Mouse (Mus musculus) liver, postnatal 0 days (tissue): Measurements from ENCODE around the gene Cacna1a. TPM values are rescaled to one million over a fixed set of nuclear protein-coding genes. Genes with fewer than 3 reads are reported as not detected.
A peak's percentile ranks its signal among the peaks of the same experiment; 100 is the strongest.

Source experiments
- ATAC-seq: fragments of 200-750 bp; cut with Nextera tagmentation; 2 replicates; pipeline ENCODE4 v1.8.0; 2017; ENCODE audit warnings: mild to moderate bottlenecking, moderate library complexity
- DNase-seq: peaks from one replicate; pipeline ENCODE4 v3.0.0-alpha.2; 2016
- H3K27ac ChIP-seq: fragments of 300-500 bp; sonication (generic); 2 replicates; pipeline ENCODE4 v1.5.1; 2014; ENCODE audit warnings: antibody characterized with exemption, moderate library complexity, mild to moderate bottlenecking, low read depth
- H3K27me3 ChIP-seq: fragments of 300-500 bp; sonication (generic); 2 replicates; pipeline ENCODE4 v1.6.1; 2014; ENCODE audit warnings: low read length, control low read depth, mixed read lengths; ENCODE audit not compliant: insufficient read depth
- H3K36me3 ChIP-seq: fragments of 300-500 bp; sonication (generic); replicated peaks from 2 replicates; pipeline ENCODE4 v1.6.1; 2014; ENCODE audit warnings: mild to moderate bottlenecking, control low read depth, low read length, moderate library complexity, mixed read lengths; ENCODE audit not compliant: insufficient read depth
- H3K4me1 ChIP-seq: fragments of 300-500 bp; sonication (generic); 2 replicates; pipeline ENCODE4 v1.6.1; 2014; ENCODE audit warnings: antibody characterized with exemption, mild to moderate bottlenecking, control low read depth; ENCODE audit not compliant: insufficient read depth
- H3K4me2 ChIP-seq: fragments of 300-500 bp; sonication (generic); 2 replicates; pipeline ENCODE4 v1.6.1; 2014; ENCODE audit warnings: low read depth, mild to moderate bottlenecking, low read length, moderate library complexity, mixed read lengths
- H3K4me3 ChIP-seq: fragments of 300-500 bp; sonication (generic); 2 replicates; pipeline ENCODE4 v1.5.1; 2014; ENCODE audit warnings: low read depth, low read length
- H3K9ac ChIP-seq: fragments of 300-500 bp; sonication (generic); replicated peaks from 2 replicates; pipeline ENCODE4 v1.6.1; 2014; ENCODE audit warnings: mild to moderate bottlenecking, moderate library complexity
- H3K9me3 ChIP-seq: fragments of 300-500 bp; sonication (generic); 2 replicates; pipeline ENCODE4 v1.6.1; 2016; ENCODE audit warnings: mild to moderate bottlenecking, control low read depth, low read length, mixed read lengths
- CTCF ChIP-seq: sonication (generic); IDR thresholded peaks from 2 replicates; pipeline ENCODE4 v1.5.1; 2016; ENCODE audit warnings: antibody characterized with exemption, low read depth
- EP300 ChIP-seq: IDR thresholded peaks from 2 replicates; pipeline ENCODE4 v1.6.1; 2016; ENCODE audit warnings: antibody characterized with exemption, low read depth, mild to moderate bottlenecking
- WGBS: fragments of 180-500 bp; shearing (Covaris S2); extraction: QIAGEN DNeasy Blood & Tissue Kit; methylation state at CpG from one replicate; pipeline ENCODE4 v1.1.7; 2014; ENCODE audit not compliant: insufficient replicate concordance; 5-methylcytosine and 5-hydroxymethylcytosine counted together
- polyA plus RNA-seq: library from polyadenylated mRNA; unstranded; fragments of >200 nt; fragmentation: Nextera tagmentation; extraction: Ambion mirVana; gene quantifications from 2 replicates; pipeline ENCODE4 v1.2.1, GENCODE M21; 2015

Gene Cacna1a
- polyA plus RNA-seq, 1 experiment from 2014 or later, result 0.49 TPM

DNA sequence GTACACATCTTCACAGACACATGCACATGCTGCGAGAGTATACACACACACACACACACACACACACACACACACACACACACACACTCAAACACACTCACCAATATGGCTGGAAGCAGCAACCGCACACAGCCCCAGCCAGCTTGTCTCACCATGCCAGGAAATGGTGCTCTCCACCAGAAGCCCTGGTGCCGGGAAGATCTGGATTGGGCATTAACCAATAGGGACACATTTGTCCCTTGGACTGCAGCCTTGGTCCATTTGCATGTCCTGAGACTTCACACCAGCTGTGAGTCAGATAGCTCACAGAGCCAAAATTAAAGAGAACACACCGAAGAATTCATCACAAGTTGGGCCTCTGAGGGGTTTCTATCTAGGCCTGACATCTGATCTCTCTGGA, 189.2 kb downstream of the Cacna1a start:
- 70% methylated on average over 4 of the region's 4 CpGs for WGBS
- no peaks in the 10 kb centered on the region for H3K9me3 ChIP-seq
- H3K36me3 ChIP-seq, result no peaks in the 10 kb centered on the region
- no peaks in the 10 kb centered on the region for H3K4me1 ChIP-seq
- DNase-seq (no peak), ATAC-seq (no peak)
- H3K4me2 ChIP-seq, result no peak overlapping the region
- H3K9ac ChIP-seq, result no peak overlapping the region
- no peak overlapping the region for H3K4me3 ChIP-seq
- H3K27me3 ChIP-seq, result no peaks in the 10 kb centered on the region
- H3K27ac ChIP-seq, result no peak overlapping the region
- no peak for TF ChIP-seq EP300

DNA sequence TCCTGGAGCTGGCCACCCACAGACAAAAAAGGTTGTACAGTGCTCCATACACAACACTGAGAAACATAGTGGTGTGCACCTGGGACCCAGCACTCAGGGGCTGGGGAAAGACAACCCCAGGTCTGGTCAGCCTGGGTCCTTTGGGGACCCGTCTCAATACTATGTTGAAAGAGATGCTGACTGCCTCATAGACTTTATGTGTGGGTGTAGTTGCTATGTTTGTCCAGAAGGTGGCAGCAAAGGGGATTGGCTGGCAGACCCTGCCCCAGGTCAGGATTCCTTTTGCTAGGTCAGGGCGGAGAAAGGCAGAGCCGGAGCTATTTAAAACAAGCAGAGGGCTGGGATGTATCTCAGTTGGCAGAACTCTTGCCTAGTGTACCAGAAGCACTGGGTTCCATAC, 191.4 kb downstream of the Cacna1a start:
- Histone ChIP-seq H3K27ac (no peak overlapping the region), H3K4me3 (no peak overlapping the region)
- no peak for ATAC-seq

DNA sequence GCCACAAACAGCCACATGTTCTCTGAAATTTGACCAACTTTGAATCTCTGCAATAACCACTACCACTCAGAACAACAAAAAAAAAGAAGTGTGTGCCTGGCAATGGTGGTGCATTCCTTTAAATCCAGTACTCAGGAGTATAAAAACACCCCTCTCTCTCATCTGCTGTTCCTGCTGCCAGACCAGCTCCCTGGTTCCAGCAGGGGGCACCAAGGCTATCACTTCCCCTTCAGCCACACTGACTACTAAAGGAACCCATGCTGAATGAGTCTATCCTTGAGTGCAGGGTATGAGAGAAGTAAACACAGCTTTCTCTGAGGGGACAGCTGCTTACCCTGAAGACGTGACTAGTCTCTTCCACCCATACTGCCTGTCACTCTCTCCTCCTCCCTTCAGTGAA, 197.1 kb downstream of the Cacna1a start:
- peak; percentile 61 for TF ChIP-seq CTCF
- no peak for TF ChIP-seq EP300
- WGBS, result 53% methylated on average over 1 of the region's 1 CpGs
- DNase-seq, result no peak
- H3K4me3 ChIP-seq, result no peak overlapping the region
- no peaks in the 10 kb centered on the region for H3K9me3 ChIP-seq
- H3K27me3 ChIP-seq, result no peaks in the 10 kb centered on the region
- H3K4me1 ChIP-seq, result peaks cover 18% of the 10 kb centered on the region
- no peak overlapping the region for H3K9ac ChIP-seq
- H3K4me2 ChIP-seq, result no peak overlapping the region
- no peak overlapping the region for H3K27ac ChIP-seq
- ATAC-seq, result no peak
- H3K36me3 ChIP-seq, result no peaks in the 10 kb centered on the region

More for the DNA sequence above, 191.4 kb downstream of the Cacna1a start:
- 28% methylated on average over 3 of the region's 3 CpGs for WGBS
- H3K4me1 ChIP-seq, result no peaks in the 10 kb centered on the region
- no peaks in the 10 kb centered on the region for H3K9me3 ChIP-seq
- no peak overlapping the region for H3K4me2 ChIP-seq
- H3K9ac ChIP-seq, result no peak overlapping the region
- TF ChIP-seq EP300 (no peak), CTCF (peak; percentile 86)
- peak; percentile 59 for DNase-seq
- H3K36me3 ChIP-seq, result no peaks in the 10 kb centered on the region
- no peaks in the 10 kb centered on the region for H3K27me3 ChIP-seq

DNA sequence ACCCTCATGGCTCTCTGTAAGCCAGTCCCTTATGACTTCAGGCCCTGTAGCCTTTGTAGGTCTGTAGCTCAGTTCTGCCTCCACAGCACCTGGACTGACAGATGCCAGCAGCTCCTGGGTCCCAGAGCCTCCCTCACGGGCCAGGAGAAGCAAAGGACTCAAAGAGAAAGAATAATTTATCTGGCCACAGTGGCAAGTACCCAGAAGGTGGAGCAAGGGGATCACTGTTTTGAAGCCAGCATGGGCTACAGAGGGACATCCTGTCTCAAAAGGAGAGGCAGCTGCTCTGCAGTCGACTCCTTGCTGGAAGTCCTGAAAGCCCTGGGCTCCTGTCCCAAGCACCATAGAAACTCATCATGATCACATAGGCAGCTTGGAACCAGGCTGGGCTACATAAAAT, 198.0 kb downstream of the Cacna1a start:
- H3K4me2 ChIP-seq, result no peak overlapping the region
- no peak overlapping the region for H3K27ac ChIP-seq
- ATAC-seq (no peak), DNase-seq (no peak)
- no peak for TF ChIP-seq CTCF
- no peak overlapping the region for H3K4me3 ChIP-seq
- 67% methylated on average over 2 of the region's 2 CpGs for WGBS
- H3K9me3 ChIP-seq, result no peaks in the 10 kb centered on the region
- no peaks in the 10 kb centered on the region for H3K36me3 ChIP-seq
- H3K9ac ChIP-seq, result no peak overlapping the region
- no peaks in the 10 kb centered on the region for H3K27me3 ChIP-seq
- peaks cover 18% of the 10 kb centered on the region for H3K4me1 ChIP-seq

DNA sequence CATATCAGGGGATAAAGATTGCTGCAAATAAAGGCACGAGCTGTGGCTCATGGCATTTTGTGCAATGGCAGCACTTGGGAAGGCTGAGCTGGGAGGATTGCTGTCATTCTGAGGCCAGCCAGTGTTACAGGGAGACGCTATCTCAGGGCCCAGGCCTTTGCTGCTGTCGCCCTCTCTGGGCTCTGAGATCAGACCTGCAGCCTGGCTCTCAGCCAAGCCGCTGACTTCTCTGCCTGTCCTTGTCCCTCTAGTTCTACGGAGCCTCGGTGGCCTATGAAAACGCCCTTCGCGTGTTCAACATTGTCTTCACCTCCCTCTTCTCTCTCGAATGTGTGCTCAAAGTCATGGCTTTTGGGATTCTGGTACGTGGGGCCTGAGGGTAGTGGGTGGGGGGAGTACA, 200.3 kb downstream of the Cacna1a start:
- ATAC-seq, result peak; percentile 93

DNA sequence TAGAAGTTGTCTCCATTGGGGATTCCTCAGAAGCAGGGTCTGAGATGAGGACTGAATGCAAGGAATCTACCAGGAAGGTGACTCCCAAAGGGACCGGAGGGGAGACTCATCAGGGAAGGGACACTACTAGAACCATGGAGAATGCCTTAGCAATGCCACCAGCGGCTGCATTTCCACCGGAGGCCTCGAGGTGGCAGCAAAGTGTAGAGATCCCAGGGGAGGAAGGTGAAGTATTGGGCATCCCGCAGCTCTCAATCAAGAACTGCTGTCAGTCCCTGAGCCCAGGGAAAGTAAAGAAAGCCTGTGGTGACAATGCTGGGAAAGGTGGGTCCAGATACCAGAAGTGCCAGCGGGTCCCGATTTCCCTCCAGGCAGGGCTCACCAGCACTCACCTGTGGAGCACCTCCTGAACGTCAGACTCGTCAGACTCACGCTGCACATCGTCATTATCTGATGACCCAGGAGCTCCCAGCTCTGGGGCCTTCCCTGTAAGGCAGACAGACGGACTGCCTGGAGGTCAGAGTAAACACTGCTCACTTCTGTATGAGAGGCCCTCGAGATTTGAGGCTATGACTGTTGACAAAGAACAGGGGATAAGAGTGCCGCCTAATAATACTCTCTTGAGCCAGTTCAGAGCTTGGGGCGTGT, 203.9 kb downstream of the Cacna1a start:
- peak overlapping the region; percentile 67 for H3K4me2 ChIP-seq
- ATAC-seq (peak; percentile 49), DNase-seq (peak; percentile 89)
- H3K4me3 ChIP-seq, result peak overlapping the region; percentile 17; the same call in 1 of the 2 replicates
- no peak overlapping the region for H3K9ac ChIP-seq
- TF ChIP-seq EP300, result no peak
- TF ChIP-seq CTCF, result peak; percentile 95
- peak overlapping the region; percentile 74 for H3K27ac ChIP-seq
- H3K27me3 ChIP-seq, result peaks cover 6% of the 10 kb centered on the region; the same call in 1 of the 2 replicates
- H3K4me1 ChIP-seq, result peaks cover 38% of the 10 kb centered on the region
- whole genome bisulfite sequencing, result 13% methylated on average over 15 of the region's 15 CpGs
- H3K36me3 ChIP-seq, result no peaks in the 10 kb centered on the region
- H3K9me3 ChIP-seq, result no peaks in the 10 kb centered on the region

More for the DNA sequence above, 200.3 kb downstream of the Cacna1a start:
- peak overlapping the region; percentile 68 for H3K9ac ChIP-seq
- TF ChIP-seq CTCF (peak; percentile 42), EP300 (peak; percentile 70)
- peaks cover 30% of the 10 kb centered on the region for H3K4me1 ChIP-seq
- no peaks in the 10 kb centered on the region for H3K9me3 ChIP-seq
- 36% methylated on average over 11 of the region's 11 CpGs for WGBS
- peak overlapping the region; percentile 60 for H3K4me2 ChIP-seq
- peak overlapping the region; percentile 25 for H3K4me3 ChIP-seq
- no peaks in the 10 kb centered on the region for H3K36me3 ChIP-seq
- DNase-seq, result peak; percentile 89
- H3K27me3 ChIP-seq, result 0 out of 2 replicates have a peak, but pooled peaks cover under 1% of the 10 kb centered on the region
- peak overlapping the region; percentile 76 for H3K27ac ChIP-seq
